Comparison of ENCODE assay signal across 17 mouse cellular contexts in the genomic region with DNA sequence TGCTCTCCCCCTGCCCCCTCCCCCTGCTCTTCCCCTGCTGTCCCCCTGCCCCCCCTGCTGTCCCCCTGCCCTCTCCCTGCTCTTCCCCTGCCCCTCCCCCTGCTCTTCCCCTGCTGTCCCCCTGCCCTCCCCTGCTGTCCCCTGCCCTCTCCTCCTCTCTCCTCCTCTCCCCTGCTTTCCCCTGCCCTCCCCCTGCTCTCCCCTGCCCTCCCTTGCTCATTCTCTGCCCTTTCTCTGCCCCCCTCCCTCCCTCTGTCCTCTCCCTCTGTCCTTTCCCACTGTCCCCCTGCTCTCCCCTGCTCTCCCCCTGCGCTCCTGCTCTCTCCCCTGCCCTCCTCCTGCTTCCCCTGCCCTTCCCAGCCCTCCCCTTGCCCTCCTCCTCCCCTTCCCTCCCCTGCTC.
"Had no signal": no experiment of that assay in that cellular context is flagged by ENCODE, and none has a peak within 500 bp of the region (broad histone marks: within the 10 kb centered on the region; RNA-seq: fewer than 3 reads in every experiment).

No protein-coding gene starts in this region.

- H3K27ac ChIP-seq: liver, embryonic 13.5 days; liver, embryonic 15.5 days; lung, embryonic 15.5 days; macrophage; midbrain, embryonic 13.5 days; neural tube, embryonic 12.5 days; stomach, embryonic 15.5 days had no signal

- DNase-seq: liver, embryonic 13.5 days; liver, postnatal 0 days; lung, adult 2 months; lung, postnatal 14 days; lung, postnatal 36 days; right cerebral cortex, postnatal 14 days; thymus, adult 18-20 months; thymus, postnatal 14 days; thymus, postnatal 36 days had no signal

- H3K27me3 ChIP-seq: liver, embryonic 13.5 days; liver, embryonic 15.5 days; lung, embryonic 15.5 days; midbrain, embryonic 13.5 days; neural tube, embryonic 12.5 days; stomach, embryonic 15.5 days had no signal

- H3K36me3 ChIP-seq: liver, embryonic 13.5 days; liver, embryonic 15.5 days; lung, embryonic 15.5 days; midbrain, embryonic 13.5 days; neural tube, embryonic 12.5 days; stomach, embryonic 15.5 days had no signal

- H3K9me3 ChIP-seq: liver, embryonic 13.5 days; liver, embryonic 15.5 days; lung, embryonic 15.5 days; megakaryocyte, embryonic 14.5 days; midbrain, embryonic 13.5 days; neural tube, embryonic 12.5 days; stomach, embryonic 15.5 days had no signal

- H3K4me3 ChIP-seq: liver, embryonic 13.5 days; liver, embryonic 15.5 days; lung, embryonic 15.5 days; megakaryocyte, embryonic 14.5 days; midbrain, embryonic 13.5 days; neural tube, embryonic 12.5 days; stomach, embryonic 15.5 days had no signal

- H3K4me1 ChIP-seq: liver, embryonic 13.5 days; liver, embryonic 15.5 days; lung, embryonic 15.5 days; megakaryocyte, embryonic 14.5 days; stomach, embryonic 15.5 days had no signal

- H3K9ac ChIP-seq: liver, embryonic 13.5 days; liver, embryonic 15.5 days; liver, postnatal 0 days; lung, embryonic 15.5 days; midbrain, embryonic 13.5 days; neural tube, embryonic 12.5 days; stomach, embryonic 15.5 days had no signal

- H3K4me2 ChIP-seq: liver, embryonic 13.5 days; liver, embryonic 15.5 days; lung, embryonic 15.5 days; midbrain, embryonic 13.5 days; neural tube, embryonic 12.5 days; stomach, embryonic 15.5 days had no signal

- ATAC-seq: liver, postnatal 0 days; lung, postnatal 0 days; midbrain, embryonic 13.5 days had no signal
